Mouse (Mus musculus): ENCODE data around the gene A030005L19Rik. TPM values are rescaled to one million over a fixed set of nuclear protein-coding genes. Genes with fewer than 3 reads are reported as not detected.
"Not testable (repeated sequence)": the region's sequence is repeated elsewhere in the genome, so short reads cannot be mapped to it uniquely, and the experiment has no call there.

Gene A030005L19Rik
- polyA plus RNA-seq, 1 experiment from 2014 or later, result not detected

DNA sequence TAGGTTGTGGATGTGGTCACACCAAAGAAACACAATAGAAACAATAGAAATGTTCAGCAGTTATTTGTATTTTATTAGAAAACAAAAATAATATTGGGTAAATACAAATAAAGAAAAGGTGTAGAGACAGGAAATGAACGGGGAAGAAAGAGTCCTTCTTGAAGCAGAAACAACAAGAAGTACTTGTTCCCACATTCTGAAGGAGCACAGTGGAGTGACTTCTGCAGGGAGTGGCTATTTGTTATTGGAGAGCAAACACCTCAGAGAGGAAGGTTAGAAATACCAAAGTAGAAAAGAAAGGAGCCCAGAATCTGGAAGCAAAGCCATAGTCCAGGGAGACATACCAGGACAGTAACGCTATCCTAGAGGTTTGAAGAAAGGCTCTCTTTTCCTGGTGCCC lies 29.4 kb downstream of the A030005L19Rik start:
- H3K4me1 ChIP-seq; H3K27me3 ChIP-seq; H3K27ac ChIP-seq (replicated peaks); H3K9me3 ChIP-seq; H3K9ac ChIP-seq (replicated peaks); ATAC-seq (replicated peaks); H3K36me3 ChIP-seq; H3K4me2 ChIP-seq (replicated peaks); H3K4me3 ChIP-seq: not testable (repeated sequence)
- WGBS, result 77% methylated on average over 2 of the region's 2 CpGs

DNA sequence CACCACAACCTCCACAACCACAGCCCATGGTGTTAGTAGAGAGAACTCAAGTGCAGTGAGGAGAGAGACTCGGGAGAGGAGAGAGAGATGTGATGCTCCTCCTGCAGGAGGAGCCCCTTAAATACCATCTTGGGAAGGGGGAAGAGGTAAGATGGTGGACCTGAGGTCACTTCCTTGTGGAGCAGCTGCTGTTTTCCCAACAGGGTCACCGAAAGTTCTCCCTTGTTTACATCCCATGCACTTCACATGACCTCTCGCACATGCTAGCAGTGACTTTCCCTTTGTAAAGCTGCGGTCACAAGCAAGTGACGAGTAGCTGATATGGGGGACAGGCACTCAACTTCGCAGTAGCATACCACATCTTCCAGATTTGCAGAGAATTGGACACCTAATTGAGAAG lies 30.2 kb downstream of the A030005L19Rik start, which contains the start of gene A030003K21Rik:
A030003K21Rik (minus strand) TSS at position 94 of the 400 bp plus-strand sequence.
- H3K4me3 ChIP-seq; H3K4me2 ChIP-seq (replicated peaks); H3K9ac ChIP-seq (replicated peaks); H3K27me3 ChIP-seq; H3K27ac ChIP-seq (replicated peaks); H3K9me3 ChIP-seq; H3K36me3 ChIP-seq; ATAC-seq (replicated peaks); H3K4me1 ChIP-seq: not testable (repeated sequence)
- no CpG with 5 or more reads among the region's 6 CpGs for WGBS

DNA sequence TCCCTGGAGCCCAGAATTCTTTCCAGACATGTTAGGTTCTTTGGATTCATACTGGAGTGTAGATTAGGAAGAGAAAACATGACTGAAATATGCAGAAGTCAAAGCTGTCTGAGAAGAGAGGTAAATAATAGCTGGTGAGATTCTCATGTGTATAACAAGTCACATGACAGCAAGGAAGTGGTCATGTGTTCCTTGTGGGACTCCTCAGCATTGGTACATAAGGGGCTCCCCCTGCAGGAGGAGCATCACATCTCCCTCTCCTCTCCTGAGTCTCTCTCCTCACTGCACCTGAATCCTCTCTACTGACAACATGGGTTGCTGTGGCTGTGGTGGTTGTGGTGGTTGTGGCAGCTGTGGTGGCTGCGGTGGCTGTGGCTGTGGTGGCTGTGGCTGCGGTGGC lies 32.9 kb downstream of the A030005L19Rik start:
- WGBS, result 100% methylated on average over 2 of the region's 2 CpGs
- not testable (repeated sequence) for ATAC-seq (replicated peaks)

DNA sequence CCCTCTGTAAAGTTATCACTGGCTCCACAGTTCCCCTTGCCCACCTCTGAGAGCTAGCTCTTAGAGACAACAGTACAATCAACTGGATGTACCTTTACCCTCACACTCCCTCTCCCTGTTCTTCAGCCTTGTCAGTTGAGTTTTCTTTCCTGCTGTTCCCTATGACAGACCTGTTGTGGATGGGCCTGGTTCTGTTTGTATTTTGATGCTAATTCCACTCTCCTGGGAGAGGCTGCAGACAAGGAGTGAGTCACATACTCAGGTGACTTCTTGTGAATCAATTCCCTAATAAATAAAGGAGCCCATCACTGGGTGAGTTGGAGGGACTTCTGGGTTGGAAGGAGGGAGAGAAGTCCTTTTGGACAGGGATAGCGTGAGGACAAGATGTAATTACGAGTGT lies 35.5 kb downstream of the A030005L19Rik start:
- no peaks in the 10 kb centered on the region for H3K4me1 ChIP-seq
- no peak overlapping the region for H3K9ac ChIP-seq (replicated peaks)
- H3K9me3 ChIP-seq, result no peaks in the 10 kb centered on the region
- H3K4me3 ChIP-seq, result no peak overlapping the region
- no peak overlapping the region for H3K27ac ChIP-seq (replicated peaks)
- no peak overlapping the region for H3K4me2 ChIP-seq (replicated peaks)
- no peak for ATAC-seq (replicated peaks)
- WGBS, result 88% methylated on average over 2 of the region's 2 CpGs
- H3K27me3 ChIP-seq, result no peaks in the 10 kb centered on the region
- H3K36me3 ChIP-seq, result no peaks in the 10 kb centered on the region

More for the DNA sequence above, 32.9 kb downstream of the A030005L19Rik start:
- not testable (repeated sequence) for H3K9me3 ChIP-seq; H3K27me3 ChIP-seq; H3K4me1 ChIP-seq; H3K9ac ChIP-seq (replicated peaks); H3K36me3 ChIP-seq; H3K4me2 ChIP-seq (replicated peaks); H3K27ac ChIP-seq (replicated peaks); H3K4me3 ChIP-seq

DNA sequence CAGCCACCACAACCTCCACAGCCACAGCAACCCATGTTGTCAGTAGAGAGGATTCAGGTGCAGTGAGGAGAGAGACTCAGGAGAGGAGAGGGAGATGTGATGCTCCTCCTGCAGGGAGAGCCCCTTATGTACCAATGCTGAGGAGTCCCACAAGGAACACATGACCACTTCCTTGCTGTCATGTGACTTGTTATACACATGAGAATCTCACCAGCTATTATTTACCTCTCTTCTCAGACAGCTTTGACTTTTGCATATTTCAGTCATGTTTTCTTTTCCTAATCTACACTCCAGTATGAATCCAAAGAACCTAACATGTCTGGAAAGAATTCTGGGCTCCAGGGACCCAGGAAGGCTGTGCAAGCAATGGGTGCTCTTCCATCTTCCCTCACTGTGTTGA lies 42.8 kb downstream of the A030005L19Rik start, which contains the start of gene Gm7544:
Gm7544 (minus strand) TSS at position 101 of the 400 bp plus-strand sequence.
- not testable (repeated sequence) for H3K4me3 ChIP-seq; H3K27me3 ChIP-seq; H3K36me3 ChIP-seq; H3K27ac ChIP-seq (replicated peaks); H3K9me3 ChIP-seq; H3K9ac ChIP-seq (replicated peaks); H3K4me2 ChIP-seq (replicated peaks); H3K4me1 ChIP-seq; ATAC-seq (replicated peaks)

DNA sequence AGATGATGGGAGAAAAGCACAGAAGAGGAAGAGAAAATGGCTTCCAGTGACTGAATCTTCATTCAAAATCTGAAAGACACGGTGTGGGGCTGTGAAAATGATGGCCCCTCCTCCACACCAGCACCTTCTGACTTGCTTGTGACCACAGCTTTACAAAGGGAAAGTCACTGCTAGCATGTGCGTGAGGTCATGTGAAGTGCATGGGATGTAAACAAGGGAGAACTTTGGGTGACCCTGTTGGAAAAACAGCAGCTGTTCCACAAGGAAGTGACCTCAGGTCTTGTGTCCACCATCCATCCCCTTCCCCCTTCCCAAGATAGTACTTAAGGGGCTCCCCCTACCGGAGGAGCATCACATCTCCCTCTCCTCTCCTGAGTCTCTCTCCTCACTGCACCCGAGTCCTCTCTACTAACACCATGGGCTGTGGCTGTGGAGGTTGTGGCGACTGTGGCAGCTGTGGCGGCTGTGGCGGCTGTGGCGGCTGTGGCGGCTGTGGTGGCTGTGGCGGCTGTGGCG lies 46.8 kb downstream of the A030005L19Rik start, which contains the start of gene Gm47955:
Gm47955 (plus strand) TSS at position 417 of the 516 bp plus-strand sequence.
- Histone ChIP-seq H3K27ac (replicated peaks) (no peak within 1 kb of the TSS), H3K27me3 (no peaks in the 10 kb centered on the region), H3K4me1 (no peaks in the 10 kb centered on the region), H3K36me3 (no peaks in the 10 kb centered on the region), H3K9me3 (no peaks in the 10 kb centered on the region), H3K9ac (replicated peaks) (no peak within 1 kb of the TSS), H3K4me2 (replicated peaks) (no peak within 1 kb of the TSS), H3K4me3 (no peak within 1 kb of the TSS)
- no peak for ATAC-seq (replicated peaks)
- 91% methylated on average over 11 of the region's 11 CpGs for WGBS

Other genes starting within 250 kb of the A030005L19Rik start
- 373 and 380 TPM in 2 replicates for gene Mff, start 188.4 kb upstream of the A030005L19Rik start, polyA plus RNA-seq (2015; fragmentation: Nextera tagmentation; extraction: Ambion mirVana)
- gene Tm4sf20, start 144.9 kb upstream of the A030005L19Rik start, polyA plus RNA-seq (2015; fragmentation: Nextera tagmentation; extraction: Ambion mirVana), result not detected in 2 replicates
- gene Gm47791, start 142.1 kb upstream of the A030005L19Rik start, polyA plus RNA-seq (2015; fragmentation: Nextera tagmentation; extraction: Ambion mirVana), result not detected in 2 replicates
- gene Agfg1, start 73.8 kb upstream of the A030005L19Rik start, polyA plus RNA-seq (2015; fragmentation: Nextera tagmentation; extraction: Ambion mirVana), result 34.6 and 36.8 TPM in 2 replicates
- gene A030014E15Rik, start 11.6 kb downstream of the A030005L19Rik start, polyA plus RNA-seq (2015; fragmentation: Nextera tagmentation; extraction: Ambion mirVana), result not detected in 2 replicates
- gene Gm6217, start 18.1 kb downstream of the A030005L19Rik start, polyA plus RNA-seq (2015; fragmentation: Nextera tagmentation; extraction: Ambion mirVana), result not detected in 2 replicates
- gene A030003K21Rik, start 30.1 kb downstream of the A030005L19Rik start, polyA plus RNA-seq (2015; fragmentation: Nextera tagmentation; extraction: Ambion mirVana), result not detected in 2 replicates
- not detected in 2 replicates for gene Gm7544, start 42.7 kb downstream of the A030005L19Rik start, polyA plus RNA-seq (2015; fragmentation: Nextera tagmentation; extraction: Ambion mirVana)
- gene Gm47955, start 47.0 kb downstream of the A030005L19Rik start, polyA plus RNA-seq (2015; fragmentation: Nextera tagmentation; extraction: Ambion mirVana), result not detected in 2 replicates
- not detected in 2 replicates for gene Gm47959, start 87.2 kb downstream of the A030005L19Rik start, polyA plus RNA-seq (2015; fragmentation: Nextera tagmentation; extraction: Ambion mirVana)
- gene Slc19a3, start 125.1 kb downstream of the A030005L19Rik start, polyA plus RNA-seq (2015; fragmentation: Nextera tagmentation; extraction: Ambion mirVana), result 0.55 and 0.81 TPM in 2 replicates
- gene Krtap28-10, start 129.2 kb downstream of the A030005L19Rik start, polyA plus RNA-seq (2015; fragmentation: Nextera tagmentation; extraction: Ambion mirVana), result not detected in 2 replicates
- not detected in 2 replicates for gene Gm47969, start 131.6 kb downstream of the A030005L19Rik start, polyA plus RNA-seq (2015; fragmentation: Nextera tagmentation; extraction: Ambion mirVana)
- not detected in 2 replicates for gene A030005K14Rik, start 146.1 kb downstream of the A030005L19Rik start, polyA plus RNA-seq (2015; fragmentation: Nextera tagmentation; extraction: Ambion mirVana)
- not detected in 2 replicates for gene Krtap28-13, start 147.6 kb downstream of the A030005L19Rik start, polyA plus RNA-seq (2015; fragmentation: Nextera tagmentation; extraction: Ambion mirVana)
- gene Ccl20, start 203.4 kb downstream of the A030005L19Rik start, polyA plus RNA-seq (2015; fragmentation: Nextera tagmentation; extraction: Ambion mirVana), result not detected in 2 replicates
- gene Daw1, start 246.4 kb downstream of the A030005L19Rik start, polyA plus RNA-seq (2015; fragmentation: Nextera tagmentation; extraction: Ambion mirVana), result 0.36 and 1.2 TPM in 2 replicates

All from forebrain, embryonic 15.5 days (tissue).